Mouse (Mus musculus): ENCODE results near the gene Cdh4. TPM values are rescaled to one million over a fixed set of nuclear protein-coding genes. Genes with fewer than 3 reads are reported as not detected.

Cdh4 gene
- polyA plus RNA-seq, 1 experiment, result 0.11 TPM

- 22% methylated on average over 5 of the region's 5 CpGs for WGBS
- DNase-seq (ENCODE audit: low read depth, low spot score), result no peak
These were observed 431.1 kb downstream of the Cdh4 start for GRCm38 (mm10) chr2:179873315-179873714.

GRCm38 (mm10) chr2:179875147-179875546 lies 432.9 kb downstream of the Cdh4 start:
- DNase-seq (ENCODE audit: low read depth, low spot score), result peak; percentile 56
- 2% methylated on average over 3 of the region's 3 CpGs for WGBS

GRCm38 (mm10) chr2:179877551-179878215 lies 435.5 kb downstream of the Cdh4 start:
- DNase-seq (ENCODE audit: low read depth, low spot score), result no peak
- 60% methylated on average over 9 of the region's 9 CpGs for WGBS

GRCm38 (mm10) chr2:179884561-179884960 lies 442.3 kb downstream of the Cdh4 start:
- 25% methylated on average over 7 of the region's 7 CpGs for WGBS
- no peak for DNase-seq (ENCODE audit: low read depth, low spot score)

GRCm38 (mm10) chr2:179891048-179891447 lies 448.8 kb downstream of the Cdh4 start:
- WGBS, result 67% methylated on average over 3 of the region's 3 CpGs
- no peak for DNase-seq (ENCODE audit: low read depth, low spot score)

GRCm38 (mm10) chr2:179896949-179897348 lies 454.7 kb downstream of the Cdh4 start:
- WGBS, result 81% methylated on average over 2 of the region's 2 CpGs
- no peak for DNase-seq (ENCODE audit: low read depth, low spot score)

GRCm38 (mm10) chr2:179912911-179913310 lies 470.7 kb downstream of the Cdh4 start:
- no peak for DNase-seq (ENCODE audit: low read depth, low spot score)
- 70% methylated on average over 12 of the region's 12 CpGs for WGBS

- DNase-seq (ENCODE audit: low read depth, low spot score), result no peak
- 82% methylated on average over 15 of the region's 15 CpGs for WGBS
These were observed 471.1 kb downstream of the Cdh4 start for GRCm38 (mm10) chr2:179913349-179913748.

GRCm38 (mm10) chr2:179914246-179914645 lies 472.0 kb downstream of the Cdh4 start:
- DNase-seq (ENCODE audit: low read depth, low spot score), result no peak
- WGBS, result 63% methylated on average over 2 of the region's 2 CpGs

GRCm38 (mm10) chr2:179916877-179917673 lies 474.8 kb downstream of the Cdh4 start:
- DNase-seq (ENCODE audit: low read depth, low spot score), result peak; percentile 36
- 25% methylated on average over 5 of the region's 5 CpGs for WGBS

- WGBS, result 50% methylated on average over 4 of the region's 4 CpGs
- no peak for DNase-seq (ENCODE audit: low read depth, low spot score)
These were observed 477.8 kb downstream of the Cdh4 start for GRCm38 (mm10) chr2:179920042-179920441.

- WGBS, result 96% methylated on average over 8 of the region's 8 CpGs
- DNase-seq (ENCODE audit: low read depth, low spot score), result no peak
These were observed 478.9 kb downstream of the Cdh4 start for GRCm38 (mm10) chr2:179921021-179921653.

- WGBS, result 89% methylated on average over 6 of the region's 6 CpGs
- no peak for DNase-seq (ENCODE audit: low read depth, low spot score)
These were observed 481.8 kb downstream of the Cdh4 start for GRCm38 (mm10) chr2:179924038-179924437.

GRCm38 (mm10) chr2:179929166-179929565 lies 486.9 kb downstream of the Cdh4 start:
- DNase-seq (ENCODE audit: low read depth, low spot score), result no peak
- WGBS, result 94% methylated on average over 13 of the region's 13 CpGs

GRCm38 (mm10) chr2:179931741-179932140 lies 489.5 kb downstream of the Cdh4 start:
- 92% methylated on average over 16 of the region's 16 CpGs for WGBS
- no peak for DNase-seq (ENCODE audit: low read depth, low spot score)

- 80% methylated on average over 3 of the region's 3 CpGs for WGBS
- no peak for DNase-seq (ENCODE audit: low read depth, low spot score)
These were observed 491.9 kb downstream of the Cdh4 start for GRCm38 (mm10) chr2:179934165-179934564.

- no peak for DNase-seq (ENCODE audit: low read depth, low spot score)
- WGBS, result 64% methylated on average over 4 of the region's 4 CpGs
These were observed 494.9 kb downstream of the Cdh4 start for GRCm38 (mm10) chr2:179937091-179937490.

- 91% methylated on average over 1 of the region's 1 CpGs for WGBS
- DNase-seq (ENCODE audit: low read depth, low spot score), result no peak
These were observed 499.5 kb downstream of the Cdh4 start for GRCm38 (mm10) chr2:179941696-179942095.

- WGBS, result 46% methylated on average over 4 of the region's 4 CpGs
- no peak for DNase-seq (ENCODE audit: low read depth, low spot score)
These were observed 502.8 kb downstream of the Cdh4 start for GRCm38 (mm10) chr2:179945051-179945450.

- DNase-seq (ENCODE audit: low read depth, low spot score), result no peak
- 89% methylated on average over 6 of the region's 6 CpGs for WGBS
These were observed 504.3 kb downstream of the Cdh4 start for GRCm38 (mm10) chr2:179946496-179946895.

GRCm38 (mm10) chr2:179947607-179948006 lies 505.4 kb downstream of the Cdh4 start:
- 66% methylated on average over 5 of the region's 5 CpGs for WGBS
- no peak for DNase-seq (ENCODE audit: low read depth, low spot score)

Data from large intestine, adult 2 months (tissue).